Mouse (Mus musculus) brain, embryonic 14.5 days (tissue): ENCODE data around the gene Zfp597. TPM values are rescaled to one million over a fixed set of nuclear protein-coding genes. Genes with fewer than 3 reads are reported as not detected.
"Not testable (repeated sequence)": the region's sequence is repeated elsewhere in the genome, so short reads cannot be mapped to it uniquely, and the experiment has no call there.

Experiments used
- DNase-seq: peaks from one replicate; pipeline ENCODE4 v3.0.0-alpha.2; 2011; ENCODE audit warnings: low read depth
- CTCF ChIP-seq: fragments of 200-500 bp; IDR thresholded peaks from 2 replicates; pipeline ENCODE4 v1.5.1; 2012; ENCODE audit warnings: inconsistent platforms, mild to moderate bottlenecking, moderate library complexity, borderline replicate concordance; ENCODE audit not compliant: insufficient read depth, insufficient read length; ENCODE audit errors: extremely low read depth
- POLR2A ChIP-seq: fragments of 200-500 bp; IDR thresholded peaks from 2 replicates; pipeline ENCODE4 v1.6.1; 2012; ENCODE audit warnings: mild to moderate bottlenecking, inconsistent platforms, borderline replicate concordance; ENCODE audit not compliant: poor library complexity, insufficient read depth, insufficient read length, severe bottlenecking; ENCODE audit errors: extremely low read depth
- polyA plus RNA-seq: library from polyadenylated mRNA; depleted of rRNA; stranded (reverse); fragments of >200 nt; gene quantifications from 2 replicates; pipeline ENCODE4 v1.2.3, GENCODE M21; 2012

Zfp597 gene
- polyA plus RNA-seq, 1 experiment, result 17.8 TPM

- TF ChIP-seq CTCF (no peak), POLR2A (no peak)
- no peak for DNase-seq
Measured at GRCm38 (mm10) chr16:3854437-3855182, 29.8 kb downstream of the Zfp597 start.

- peak; percentile 3 for DNase-seq
- no peak for TF ChIP-seq POLR2A
- no peak for TF ChIP-seq CTCF
Measured at GRCm38 (mm10) chr16:3852586-3852985, 31.8 kb downstream of the Zfp597 start.

DNA sequence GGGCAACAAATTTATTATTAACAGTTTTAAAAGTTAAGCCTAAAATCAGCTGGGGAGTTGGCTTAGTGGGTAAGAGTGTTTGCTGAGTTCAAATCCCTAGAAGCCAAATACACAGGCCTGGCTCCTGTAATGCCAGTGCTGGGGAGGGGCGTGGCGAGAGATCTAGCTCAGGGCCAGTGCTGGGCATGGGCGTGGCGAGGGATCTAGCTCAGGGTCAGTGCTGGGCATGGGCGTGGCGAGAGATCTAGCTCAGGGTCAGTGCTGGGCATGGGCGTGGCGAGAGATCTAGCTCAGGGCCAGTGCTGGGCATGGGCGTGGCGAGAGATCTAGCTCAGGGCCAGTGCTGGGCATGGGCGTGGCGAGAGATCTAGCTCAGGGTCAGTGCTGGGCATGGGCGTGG is 33.1 kb downstream of the Zfp597 start:
- DNase-seq, result not testable (repeated sequence)

DNA sequence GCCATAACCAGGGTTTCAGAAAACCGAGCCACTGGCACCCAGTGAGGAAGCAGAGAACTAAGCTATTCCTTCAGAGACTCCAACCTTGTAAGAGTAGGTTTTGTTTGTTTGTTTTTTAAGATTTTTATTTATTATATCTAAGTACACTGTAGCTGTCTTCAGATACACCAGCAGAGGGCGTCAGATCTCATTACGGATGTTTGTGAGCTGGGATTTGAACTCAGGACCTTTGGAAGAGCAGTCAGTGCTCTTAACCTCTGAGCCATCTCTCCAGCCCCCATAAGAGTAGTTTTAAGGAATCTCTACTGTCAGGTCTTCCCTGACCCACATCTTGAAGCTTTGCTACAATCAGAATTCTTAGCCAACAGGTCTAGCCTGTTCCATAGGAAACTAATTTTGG is 35.9 kb downstream of the Zfp597 start:
- no peak for TF ChIP-seq POLR2A
- no peak for TF ChIP-seq CTCF
- no peak for DNase-seq

- no peak for TF ChIP-seq CTCF
- TF ChIP-seq POLR2A, result no peak
- DNase-seq, result peak; percentile 8
Measured at GRCm38 (mm10) chr16:3847871-3848270, 36.5 kb downstream of the Zfp597 start.

DNA sequence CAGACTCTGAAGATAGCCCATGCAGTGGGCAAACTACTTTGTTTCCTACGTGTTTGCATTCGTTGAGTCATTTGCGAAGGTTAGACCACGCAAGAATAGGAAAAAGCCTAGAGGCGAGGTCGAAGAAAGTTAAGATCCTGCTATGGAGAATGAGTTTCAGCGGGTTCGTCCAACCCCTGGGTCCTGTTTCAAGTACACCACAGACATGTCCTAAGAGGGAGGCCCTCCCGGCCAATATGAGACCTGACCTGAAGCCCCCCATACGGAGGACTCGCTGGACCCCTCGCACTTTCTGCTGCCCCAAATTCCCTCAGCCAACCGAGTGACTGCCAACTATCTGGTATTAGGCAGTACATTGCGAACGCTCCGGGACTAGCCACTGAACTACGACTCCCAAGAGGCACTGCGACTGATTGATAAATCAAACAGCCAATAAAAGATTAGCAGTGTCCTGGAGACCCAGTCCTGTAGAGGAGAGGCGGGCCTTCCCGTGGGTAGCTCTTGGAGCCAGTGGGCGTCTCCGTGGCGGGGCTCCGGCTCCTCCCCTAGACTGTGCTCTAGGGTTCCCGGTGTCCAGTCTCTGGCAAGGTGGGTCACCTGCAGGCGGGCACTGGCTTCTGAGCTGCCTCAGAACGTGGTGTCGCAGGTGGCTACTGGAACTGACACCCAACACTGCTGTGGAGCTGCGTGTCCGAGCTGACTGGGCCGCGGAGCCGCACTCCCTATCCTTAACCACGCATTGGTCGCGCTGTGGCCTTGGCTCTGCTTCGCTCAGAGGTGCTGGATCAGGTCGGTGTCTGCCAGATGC is 37.4 kb downstream of the Zfp597 start, which contains the start of gene Zfp174:
Gene Zfp174, plus strand, starts transcription at position 558 of the 808 bp plus-strand sequence.
- TF ChIP-seq POLR2A, result peak; percentile 29; the same call in 1 of the 2 replicates
- TF ChIP-seq CTCF, result no peak
- peak; percentile 98 for DNase-seq

DNA sequence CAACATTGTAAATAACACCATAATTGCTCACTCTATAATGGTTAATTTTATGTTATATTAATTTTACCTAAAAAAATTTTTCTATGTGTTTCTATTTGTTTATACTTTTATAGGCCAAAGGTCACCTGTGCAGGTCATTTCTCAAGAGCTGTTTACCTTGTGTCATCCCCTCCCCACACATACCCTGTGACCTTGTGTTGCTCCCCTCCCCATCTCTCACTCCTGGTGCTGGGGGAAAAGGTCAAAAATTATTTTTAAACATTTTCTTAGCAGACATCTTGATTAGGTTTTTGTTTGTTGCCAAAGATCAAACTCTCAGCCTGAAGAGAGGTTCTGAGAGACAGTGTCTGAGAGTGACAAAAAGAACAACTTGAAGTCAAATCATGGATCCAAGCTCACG is 40.6 kb downstream of the Zfp597 start:
- no peak for TF ChIP-seq CTCF
- no peak for TF ChIP-seq POLR2A

DNA sequence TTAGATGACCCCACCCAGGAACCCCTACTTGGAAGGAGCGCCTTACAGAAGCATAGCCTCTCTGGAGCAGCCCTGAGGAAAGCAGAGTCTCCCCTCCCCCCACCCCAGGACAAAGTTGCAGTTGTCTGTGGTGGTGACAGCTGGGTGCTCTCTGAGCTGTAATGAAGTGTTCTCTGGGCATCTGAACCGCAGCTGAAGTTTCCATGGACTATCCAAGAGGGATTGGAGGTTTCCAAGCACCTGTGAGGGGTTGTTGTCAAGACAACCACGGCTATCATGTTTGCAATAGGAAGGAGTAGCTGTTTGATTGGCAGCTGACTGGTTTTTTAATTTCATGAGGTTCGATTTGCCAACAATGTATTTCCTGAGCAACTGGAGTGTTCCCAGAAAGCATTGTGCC is 41.4 kb downstream of the Zfp597 start:
- peak; percentile 37 for DNase-seq
- TF ChIP-seq POLR2A (no peak), CTCF (no peak)

More for the DNA sequence above, 40.6 kb downstream of the Zfp597 start:
- DNase-seq, result no peak

DNA sequence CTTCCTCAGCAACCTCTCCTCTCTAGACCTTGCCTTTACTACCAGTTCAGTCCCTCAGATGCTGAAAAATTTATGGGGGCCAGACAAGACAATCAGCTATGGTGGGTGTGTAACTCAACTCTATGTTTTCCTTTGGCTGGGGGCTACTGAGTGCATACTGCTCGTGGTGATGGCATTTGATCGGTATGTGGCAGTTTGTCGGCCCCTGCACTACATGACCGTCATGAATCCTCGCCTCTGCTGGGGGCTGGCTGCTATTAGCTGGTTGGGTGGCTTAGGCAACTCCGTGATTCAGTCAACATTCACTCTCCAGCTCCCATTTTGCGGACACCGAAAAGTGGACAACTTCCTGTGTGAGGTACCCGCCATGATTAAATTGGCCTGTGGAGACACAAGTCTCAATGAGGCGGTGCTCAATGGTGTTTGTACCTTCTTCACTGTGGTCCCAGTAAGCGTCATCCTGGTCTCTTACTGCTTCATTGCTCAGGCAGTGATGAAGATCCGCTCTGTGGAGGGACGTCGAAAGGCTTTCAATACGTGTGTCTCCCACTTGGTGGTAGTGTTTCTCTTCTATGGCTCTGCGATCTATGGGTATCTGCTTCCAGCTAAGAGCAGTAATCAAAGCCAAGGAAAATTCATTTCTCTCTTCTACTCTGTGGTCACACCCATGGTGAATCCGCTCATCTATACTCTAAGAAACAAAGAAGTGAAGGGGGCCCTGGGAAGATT is 45.0 kb downstream of the Zfp597 start:
- TF ChIP-seq CTCF (peak; percentile 40; the same call in 1 of the 2 replicates), POLR2A (no peak)
- DNase-seq, result peak; percentile 22

DNA sequence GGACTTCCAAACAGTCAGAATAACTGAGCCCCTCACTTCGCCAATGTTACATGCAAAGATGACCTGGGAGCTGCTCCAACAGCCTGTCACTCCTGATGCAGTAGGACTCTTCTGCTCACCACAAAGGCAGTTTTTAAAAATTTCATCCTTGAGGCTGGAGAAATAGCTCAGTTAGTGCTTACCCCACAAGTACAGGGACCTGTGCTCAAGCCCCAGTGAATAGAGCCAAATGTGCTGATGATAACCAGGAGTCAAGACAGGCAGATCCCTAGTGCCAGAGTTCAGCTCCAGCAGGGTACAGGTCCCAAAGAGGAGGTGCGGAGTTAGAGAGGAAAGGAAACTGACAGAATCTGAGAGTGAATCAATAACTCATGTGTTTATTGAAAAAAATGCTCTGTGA is 48.9 kb downstream of the Zfp597 start:
- TF ChIP-seq CTCF (no peak), POLR2A (no peak)
- no peak for DNase-seq

DNA sequence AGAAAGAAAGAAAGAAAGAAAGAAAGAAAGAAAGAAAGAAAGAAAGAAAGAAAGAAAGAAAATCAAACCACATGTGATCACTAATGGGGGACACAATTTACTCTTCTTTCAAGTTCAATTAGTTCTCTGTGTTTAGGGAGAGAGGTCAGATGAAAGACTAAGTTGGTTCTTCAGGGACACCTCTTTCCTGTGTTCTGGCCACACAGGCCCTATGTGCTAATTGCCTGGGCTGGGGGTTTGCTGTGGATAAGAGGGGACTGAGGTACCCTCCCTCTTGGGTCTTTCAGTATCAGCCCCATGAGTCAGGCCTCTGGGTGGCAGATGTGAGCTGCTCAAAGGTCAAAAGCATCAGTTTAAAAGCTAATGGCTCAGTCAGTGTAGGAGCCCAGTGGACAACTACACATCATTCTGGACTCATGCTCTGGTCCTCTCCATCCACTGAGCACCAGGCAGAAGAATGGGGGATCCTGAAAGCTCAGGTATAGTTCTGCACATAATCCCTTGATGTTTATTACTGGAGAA is 53.7 kb downstream of the Zfp597 start, which contains the start of gene Olfr15:
Gene Olfr15, plus strand, starts transcription at position 291 of the 522 bp plus-strand sequence.
- no peak for TF ChIP-seq CTCF
- no peak for TF ChIP-seq POLR2A
- no peak for DNase-seq
